Mouse (Mus musculus): Measurements from ENCODE around the gene Otub2. TPM values are rescaled to one million over a fixed set of nuclear protein-coding genes. Genes with fewer than 3 reads are reported as not detected.
"Not testable (repeated sequence)": the region's sequence is repeated elsewhere in the genome, so short reads cannot be mapped to it uniquely, and the experiment has no call there.

The Otub2 gene
- total RNA-seq, 2 experiments from 2014 or later: 3.1 to 3.6 TPM

- no peak for DNase-seq
- intact Hi-C loops (cut with DNase I; ENCODE audit: low total_unique reads): no loop called here
Measured at GRCm38 (mm10) chr12:103433430-103433829, 44.9 kb downstream of the Otub2 start.

DNA sequence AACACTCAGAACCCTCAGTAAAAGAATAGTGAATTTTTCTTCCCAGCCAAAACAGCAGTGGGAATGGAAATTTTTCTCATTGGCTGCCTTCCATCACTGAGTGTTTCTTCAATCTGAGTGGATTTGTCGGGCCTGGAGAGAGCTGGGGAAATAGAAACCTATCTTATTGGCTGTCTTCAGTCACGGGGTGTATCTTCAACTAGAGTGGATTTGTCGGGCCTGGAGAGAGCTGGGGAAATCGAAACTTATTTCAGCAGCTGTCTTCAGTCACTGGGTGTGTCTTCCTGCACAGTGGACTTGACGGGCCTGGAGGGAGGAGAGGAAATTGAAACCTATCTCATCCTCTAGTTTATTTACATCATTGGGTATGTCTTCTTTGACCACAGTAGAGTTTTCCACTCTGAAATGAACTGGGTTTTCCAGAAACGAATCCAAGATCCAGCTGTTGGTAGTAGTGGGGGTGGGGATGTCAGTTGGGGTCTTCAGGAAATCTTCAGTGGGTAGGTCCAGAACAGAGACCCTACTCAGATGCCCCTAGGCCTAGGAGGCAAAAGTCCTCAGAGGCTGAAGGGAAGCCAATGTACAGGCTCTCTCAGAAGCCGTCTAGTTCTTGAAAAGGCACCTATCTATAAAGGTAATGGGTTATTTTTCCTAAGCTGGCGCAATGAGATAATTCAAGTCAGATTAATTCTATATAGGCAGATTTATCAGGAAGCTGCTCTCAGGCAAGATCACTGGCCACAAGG lies 45.7 kb downstream of the Otub2 start, which contains the start of gene Ifi27:
TSS of gene Ifi27 (plus strand) at position 226 of the 746 bp plus-strand sequence.
- intact Hi-C loops (cut with DNase I; ENCODE audit: low total_unique reads): no loop called here
- DNase-seq: peak; percentile 58

GRCm38 (mm10) chr12:103434861-103435260 lies 46.4 kb downstream of the Otub2 start:
- intact Hi-C loops (cut with DNase I; ENCODE audit: low total_unique reads): loop anchor here (5.0 kb wide), 1 partner anchor 47 kb away; no protein-coding TSS in a partner anchor
- no peak for DNase-seq

- no peak for DNase-seq
- intact Hi-C loops (cut with DNase I; ENCODE audit: low total_unique reads): loop anchor here (5.0 kb wide), 1 partner anchor 45 kb away; no protein-coding TSS in a partner anchor
Measured at GRCm38 (mm10) chr12:103437601-103438000, 49.1 kb downstream of the Otub2 start.

GRCm38 (mm10) chr12:103443524-103443923 lies 55.0 kb downstream of the Otub2 start, which contains the start of gene Ifi27l2a:
TSS of gene Ifi27l2a (minus strand) at chr12:103443680.
- intact Hi-C loops (cut with DNase I; ENCODE audit: low total_unique reads): no loop called here
- DNase-seq: no peak

- DNase-seq; intact Hi-C loops (cut with DNase I; ENCODE audit: low total_unique reads): not testable (repeated sequence)
Measured at GRCm38 (mm10) chr12:103444261-103444660, 55.8 kb downstream of the Otub2 start.

GRCm38 (mm10) chr12:103445060-103445459 lies 56.6 kb downstream of the Otub2 start:
- no peak for DNase-seq
- intact Hi-C loops (cut with DNase I; ENCODE audit: low total_unique reads): no loop called here

GRCm38 (mm10) chr12:103453361-103453760 lies 64.9 kb downstream of the Otub2 start:
- no peak for DNase-seq
- intact Hi-C loops (cut with DNase I; ENCODE audit: low total_unique reads): no loop called here

Other genes starting within 250 kb of the Otub2 start
- 10 to 100 TPM in 1 of 2 experiments, 1 to 10 TPM in 1; 2.3 to 14.0 TPM for gene Prima1, start 146.5 kb upstream of the Otub2 start, total RNA-seq (2021)
- gene Fam181a, start 77.7 kb upstream of the Otub2 start, total RNA-seq (2021): not detected
- gene Asb2, start 32.7 kb upstream of the Otub2 start, total RNA-seq (2021): 100 to 1,000 TPM; 113 to 172 TPM
- gene 9330161L09Rik, start 19.1 kb downstream of the Otub2 start, total RNA-seq (2021): under 1 TPM; 0.62 to 0.70 TPM
- 10 to 100 TPM; 45.6 to 45.9 TPM for gene Ddx24, start 37.1 kb downstream of the Otub2 start, total RNA-seq (2021)
- gene Ifi27, start 45.5 kb downstream of the Otub2 start, total RNA-seq (2021): 10 to 100 TPM; 77.7 to 79.1 TPM
- gene Ifi27l2a, start 55.0 kb downstream of the Otub2 start, total RNA-seq (2021): 1 to 10 TPM; 4.7 to 4.9 TPM
- gene Ifi27l2b, start 68.5 kb downstream of the Otub2 start, total RNA-seq (2021): not detected
- gene Ppp4r4, start 143.6 kb downstream of the Otub2 start, total RNA-seq (2021): under 1 TPM; 0.27 to 0.84 TPM
- gene Serpina10, start 242.8 kb downstream of the Otub2 start, total RNA-seq (2021): not detected

All from gastrocnemius, postnatal 14 days (tissue).